Mouse (Mus musculus): ENCODE measurements around the gene Fry. TPM values are rescaled to one million over a fixed set of nuclear protein-coding genes. Genes with fewer than 3 reads are reported as not detected.
"Not testable (repeated sequence)": the region's sequence is repeated elsewhere in the genome, so short reads cannot be mapped to it uniquely, and the experiment has no call there.

Gene Fry
- polyA plus RNA-seq, 1 experiment from 2014 or later = 15.2 TPM

DNA sequence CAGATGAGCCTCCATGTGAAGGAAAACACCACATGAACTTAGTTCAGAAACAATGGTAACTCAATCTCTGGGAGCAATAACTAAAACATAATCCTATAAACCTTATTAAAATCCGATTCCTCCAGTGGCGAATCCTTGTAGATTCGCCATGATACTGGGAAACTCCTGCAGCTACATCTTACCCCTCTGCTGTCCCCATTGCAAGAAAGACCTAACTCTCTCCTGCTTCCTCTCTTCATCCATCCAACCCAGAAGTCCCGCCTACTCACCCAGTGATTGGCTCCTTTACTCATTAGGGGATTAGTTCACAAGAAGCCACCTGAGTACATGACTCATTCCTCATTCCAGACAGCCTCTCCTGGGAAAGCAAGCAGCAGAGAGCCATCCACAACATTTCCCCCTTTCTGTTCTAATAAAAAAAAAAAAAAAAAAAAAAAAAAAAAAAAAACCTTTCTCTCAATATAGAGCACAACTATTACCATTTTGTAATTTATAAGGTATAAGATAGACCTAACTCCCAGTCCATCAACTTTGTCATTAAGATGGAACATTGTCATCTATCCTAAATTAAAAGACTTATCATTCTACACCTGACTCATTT is 373.2 kb downstream of the Fry start:
- 86% methylated on average over 4 of the region's 4 CpGs for WGBS
- H3K4me2 ChIP-seq (replicated peaks; ENCODE audit: low read depth, low read length); H3K9ac ChIP-seq (replicated peaks; ENCODE audit: low read depth, low read length); H3K4me1 ChIP-seq (ENCODE audit: control insufficient read depth, insufficient read depth, low read length); ATAC-seq (ENCODE audit: insufficient number of reproducible peaks, insufficient read depth, low FRiP score, low read depth); H3K27ac ChIP-seq (ENCODE audit: low read length); H3K4me3 ChIP-seq (ENCODE audit: low read depth, low read length); H3K9me3 ChIP-seq (ENCODE audit: control insufficient read depth, low read depth, low read length); H3K27me3 ChIP-seq (ENCODE audit: control insufficient read depth, insufficient read depth, low read length); H3K36me3 ChIP-seq (ENCODE audit: control insufficient read depth, insufficient read depth, low read length): not testable (repeated sequence)

DNA sequence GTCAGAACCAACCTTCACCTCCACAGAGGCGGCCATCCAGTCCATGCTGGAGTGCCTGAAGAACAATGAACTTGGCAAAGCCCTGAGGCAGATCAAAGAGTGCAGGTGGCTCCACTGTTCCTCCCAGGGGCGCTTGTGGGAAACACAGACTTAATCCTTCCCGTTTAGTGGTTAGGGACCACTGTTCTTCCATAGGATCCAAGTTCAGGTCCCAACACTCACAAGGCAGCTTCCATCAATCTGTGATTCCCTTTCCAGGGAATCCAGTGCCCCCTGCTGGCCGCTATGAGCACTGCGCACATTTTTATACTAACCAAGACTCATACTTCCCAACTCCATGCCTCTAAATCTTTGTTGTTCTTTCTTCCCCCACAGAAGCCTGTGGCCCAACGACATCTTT is 377.3 kb downstream of the Fry start:
- Histone ChIP-seq H3K9me3 (ENCODE audit: control insufficient read depth, low read depth, low read length) (no peaks in the 10 kb centered on the region), H3K27ac (ENCODE audit: low read length) (no peak overlapping the region), H3K9ac (replicated peaks; ENCODE audit: low read depth, low read length) (no peak overlapping the region), H3K4me1 (ENCODE audit: control insufficient read depth, insufficient read depth, low read length) (no peaks in the 10 kb centered on the region), H3K36me3 (ENCODE audit: control insufficient read depth, insufficient read depth, low read length) (no peaks in the 10 kb centered on the region), H3K4me2 (replicated peaks; ENCODE audit: low read depth, low read length) (no peak overlapping the region), H3K4me3 (ENCODE audit: low read depth, low read length) (no peak overlapping the region), H3K27me3 (ENCODE audit: control insufficient read depth, insufficient read depth, low read length) (no peaks in the 10 kb centered on the region)
- 54% methylated on average over 6 of the region's 6 CpGs for WGBS
- no peak for ATAC-seq (ENCODE audit: insufficient number of reproducible peaks, insufficient read depth, low FRiP score, low read depth)

DNA sequence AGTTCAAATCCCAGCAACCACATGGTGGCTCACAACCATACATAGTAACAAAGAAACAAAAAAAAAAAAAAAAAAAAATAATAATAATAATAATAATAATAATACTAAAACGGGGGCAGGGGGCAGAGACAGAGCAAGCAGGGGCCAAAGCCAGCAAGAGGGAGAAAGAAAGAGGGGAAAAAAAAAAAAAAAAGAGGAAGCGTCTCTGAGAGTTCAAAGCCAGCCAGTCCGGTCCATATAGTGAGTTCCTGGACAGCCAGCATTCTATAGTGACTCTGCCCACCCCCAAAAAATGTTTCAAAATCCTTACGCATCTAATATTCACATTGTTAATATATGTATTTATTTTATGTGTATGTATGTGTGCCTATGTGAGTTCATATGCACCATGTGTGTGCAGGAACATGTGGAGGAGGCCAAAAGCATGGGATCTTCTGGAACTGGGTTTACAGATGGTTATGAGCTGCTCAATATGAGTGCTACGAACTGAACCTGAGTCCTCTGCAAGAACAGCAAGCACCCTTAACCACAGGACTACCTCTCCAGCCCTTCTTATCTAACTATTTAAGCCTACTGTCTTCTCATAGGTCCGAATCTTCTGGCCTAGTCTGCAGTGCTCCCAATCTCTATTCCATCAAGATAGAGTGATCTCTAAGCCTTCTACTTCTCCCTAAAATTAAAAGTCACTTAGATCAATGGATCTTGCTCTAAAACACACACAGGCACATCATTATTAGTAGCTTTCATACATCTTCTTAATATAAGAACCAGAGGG is 392.2 kb downstream of the Fry start:
- H3K4me1 ChIP-seq (ENCODE audit: control insufficient read depth, insufficient read depth, low read length) = no peaks in the 10 kb centered on the region
- no peaks in the 10 kb centered on the region for H3K36me3 ChIP-seq (ENCODE audit: control insufficient read depth, insufficient read depth, low read length)
- no peak overlapping the region for H3K9ac ChIP-seq (replicated peaks; ENCODE audit: low read depth, low read length)
- no peak overlapping the region for H3K27ac ChIP-seq (ENCODE audit: low read length)
- 80% methylated on average over 6 of the region's 6 CpGs for WGBS
- H3K4me3 ChIP-seq (ENCODE audit: low read depth, low read length) = no peak overlapping the region
- ATAC-seq (ENCODE audit: insufficient number of reproducible peaks, insufficient read depth, low FRiP score, low read depth) = no peak
- no peak overlapping the region for H3K4me2 ChIP-seq (replicated peaks; ENCODE audit: low read depth, low read length)
- no peaks in the 10 kb centered on the region for H3K27me3 ChIP-seq (ENCODE audit: control insufficient read depth, insufficient read depth, low read length)
- H3K9me3 ChIP-seq (ENCODE audit: control insufficient read depth, low read depth, low read length) = no peaks in the 10 kb centered on the region

DNA sequence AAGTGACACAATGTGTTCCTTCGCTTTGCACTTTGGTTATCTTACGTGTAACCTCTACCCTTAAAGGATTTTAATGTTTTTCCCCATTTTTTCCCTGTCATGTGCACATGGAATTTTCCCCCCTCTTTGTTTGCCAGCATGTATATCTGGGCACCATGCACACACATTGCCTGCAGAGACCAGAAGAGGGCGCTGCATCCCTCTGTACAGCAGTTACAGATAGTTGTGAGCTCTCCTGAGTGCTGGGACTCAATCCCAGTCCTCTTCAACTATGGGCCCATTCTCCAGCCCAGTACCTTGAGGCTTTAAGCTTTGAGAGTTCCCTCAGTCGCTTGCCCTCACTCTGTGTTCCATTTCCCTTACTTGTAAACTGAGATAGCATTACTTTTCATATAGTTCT is 394.8 kb downstream of the Fry start:
- Histone ChIP-seq H3K4me1 (ENCODE audit: control insufficient read depth, insufficient read depth, low read length) (no peaks in the 10 kb centered on the region), H3K4me3 (ENCODE audit: low read depth, low read length) (no peak overlapping the region), H3K9me3 (ENCODE audit: control insufficient read depth, low read depth, low read length) (no peaks in the 10 kb centered on the region), H3K9ac (replicated peaks; ENCODE audit: low read depth, low read length) (no peak overlapping the region), H3K36me3 (ENCODE audit: control insufficient read depth, insufficient read depth, low read length) (no peaks in the 10 kb centered on the region), H3K27ac (ENCODE audit: low read length) (no peak overlapping the region), H3K27me3 (ENCODE audit: control insufficient read depth, insufficient read depth, low read length) (no peaks in the 10 kb centered on the region), H3K4me2 (replicated peaks; ENCODE audit: low read depth, low read length) (no peak overlapping the region)
- 74% methylated on average over 4 of the region's 4 CpGs for WGBS
- ATAC-seq (ENCODE audit: insufficient number of reproducible peaks, insufficient read depth, low FRiP score, low read depth) = no peak

DNA sequence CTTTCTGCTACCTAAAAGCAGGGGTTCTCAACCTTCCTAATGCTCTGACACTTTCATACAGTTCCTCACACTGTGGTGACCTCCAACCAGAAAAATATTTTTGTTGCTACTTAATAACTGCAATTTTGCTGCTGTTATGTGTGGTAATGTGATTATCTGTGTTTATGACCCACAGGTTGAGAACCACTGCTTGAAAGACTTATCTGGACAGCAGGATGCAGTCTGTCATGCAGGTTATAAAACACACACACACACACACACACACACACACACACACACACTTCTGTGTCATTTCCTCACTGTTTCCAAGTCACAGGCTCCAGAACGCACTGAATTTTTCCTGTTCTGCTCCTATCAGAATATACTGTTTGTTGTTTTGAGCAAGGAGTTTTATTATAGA is 395.6 kb downstream of the Fry start:
- WGBS = 86% methylated on average over 1 of the region's 1 CpGs
- ATAC-seq (ENCODE audit: insufficient number of reproducible peaks, insufficient read depth, low FRiP score, low read depth) = no peak

DNA sequence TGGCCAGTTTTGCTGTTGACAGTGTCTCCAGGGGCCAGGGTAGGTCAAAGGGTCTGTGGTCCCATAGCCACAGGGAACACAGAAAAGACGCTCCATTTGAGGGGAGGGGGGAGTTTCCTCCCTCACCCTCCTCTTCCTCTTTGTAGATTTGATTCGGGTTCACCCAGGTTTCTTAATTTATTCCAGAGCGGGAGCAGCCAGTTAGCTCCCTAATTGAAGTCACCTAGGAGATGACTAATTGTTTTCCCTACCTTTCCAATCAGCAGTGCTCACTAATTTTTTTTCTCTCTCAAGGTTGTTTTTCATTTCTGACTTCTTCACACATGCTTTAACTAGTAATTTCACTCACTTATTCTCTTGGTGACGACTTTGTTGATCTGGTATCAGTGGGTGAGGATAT is 399.6 kb downstream of the Fry start, which contains the start of gene Zar1l:
Zar1l (minus strand) TSS at position 101 of the 400 bp plus-strand sequence.
- ATAC-seq (ENCODE audit: insufficient number of reproducible peaks, insufficient read depth, low FRiP score, low read depth) = no peak
- no peaks in the 10 kb centered on the region for H3K9me3 ChIP-seq (ENCODE audit: control insufficient read depth, low read depth, low read length)
- H3K4me2 ChIP-seq (replicated peaks; ENCODE audit: low read depth, low read length) = no peak within 1 kb of the TSS
- H3K27me3 ChIP-seq (ENCODE audit: control insufficient read depth, insufficient read depth, low read length) = no peaks in the 10 kb centered on the region
- 66% methylated on average over 4 of the region's 4 CpGs for WGBS
- no peak within 1 kb of the TSS for H3K4me3 ChIP-seq (ENCODE audit: low read depth, low read length)
- no peak within 1 kb of the TSS for H3K27ac ChIP-seq (ENCODE audit: low read length)
- 0 out of 2 replicates have a peak, but pooled peaks cover 2% of the 10 kb centered on the region for H3K4me1 ChIP-seq (ENCODE audit: control insufficient read depth, insufficient read depth, low read length)
- no peaks in the 10 kb centered on the region for H3K36me3 ChIP-seq (ENCODE audit: control insufficient read depth, insufficient read depth, low read length)
- no peak within 1 kb of the TSS for H3K9ac ChIP-seq (replicated peaks; ENCODE audit: low read depth, low read length)

More for the DNA sequence above, 395.6 kb downstream of the Fry start:
- H3K4me2 ChIP-seq (replicated peaks; ENCODE audit: low read depth, low read length) = no peak overlapping the region
- no peak overlapping the region for H3K27ac ChIP-seq (ENCODE audit: low read length)
- no peak overlapping the region for H3K9ac ChIP-seq (replicated peaks; ENCODE audit: low read depth, low read length)
- no peaks in the 10 kb centered on the region for H3K4me1 ChIP-seq (ENCODE audit: control insufficient read depth, insufficient read depth, low read length)
- H3K9me3 ChIP-seq (ENCODE audit: control insufficient read depth, low read depth, low read length) = no peaks in the 10 kb centered on the region
- no peak overlapping the region for H3K4me3 ChIP-seq (ENCODE audit: low read depth, low read length)
- H3K27me3 ChIP-seq (ENCODE audit: control insufficient read depth, insufficient read depth, low read length) = no peaks in the 10 kb centered on the region
- H3K36me3 ChIP-seq (ENCODE audit: control insufficient read depth, insufficient read depth, low read length) = no peaks in the 10 kb centered on the region

DNA sequence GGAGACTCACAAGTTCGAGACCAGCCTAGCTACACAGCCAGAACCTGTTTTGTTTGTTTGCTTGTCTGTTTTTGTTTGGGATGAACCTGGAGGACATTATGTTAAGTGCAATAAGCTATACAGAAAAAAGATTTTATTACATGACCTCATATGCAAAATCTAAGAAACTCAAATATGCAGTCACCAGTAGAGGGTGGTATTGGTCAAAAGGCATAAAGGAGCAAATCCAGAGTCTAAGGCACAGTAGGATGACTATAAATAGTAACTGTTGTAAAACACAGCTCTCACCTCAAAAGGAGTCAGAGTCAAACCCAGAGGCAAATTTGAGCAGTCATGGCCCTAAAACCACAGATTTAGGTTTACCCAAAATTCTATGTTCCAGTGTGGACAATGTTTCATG is 401.1 kb downstream of the Fry start:
- Histone ChIP-seq H3K4me2 (replicated peaks; ENCODE audit: low read depth, low read length) (no peak overlapping the region), H3K27ac (ENCODE audit: low read length) (no peak overlapping the region), H3K9ac (replicated peaks; ENCODE audit: low read depth, low read length) (no peak overlapping the region), H3K27me3 (ENCODE audit: control insufficient read depth, insufficient read depth, low read length) (no peaks in the 10 kb centered on the region), H3K4me3 (ENCODE audit: low read depth, low read length) (no peak overlapping the region), H3K36me3 (ENCODE audit: control insufficient read depth, insufficient read depth, low read length) (no peaks in the 10 kb centered on the region), H3K9me3 (ENCODE audit: control insufficient read depth, low read depth, low read length) (no peaks in the 10 kb centered on the region), H3K4me1 (ENCODE audit: control insufficient read depth, insufficient read depth, low read length) (0 out of 2 replicates have a peak, but pooled peaks cover 4% of the 10 kb centered on the region)
- 83% methylated on average over 1 of the region's 1 CpGs for WGBS
- no peak for ATAC-seq (ENCODE audit: insufficient number of reproducible peaks, insufficient read depth, low FRiP score, low read depth)

DNA sequence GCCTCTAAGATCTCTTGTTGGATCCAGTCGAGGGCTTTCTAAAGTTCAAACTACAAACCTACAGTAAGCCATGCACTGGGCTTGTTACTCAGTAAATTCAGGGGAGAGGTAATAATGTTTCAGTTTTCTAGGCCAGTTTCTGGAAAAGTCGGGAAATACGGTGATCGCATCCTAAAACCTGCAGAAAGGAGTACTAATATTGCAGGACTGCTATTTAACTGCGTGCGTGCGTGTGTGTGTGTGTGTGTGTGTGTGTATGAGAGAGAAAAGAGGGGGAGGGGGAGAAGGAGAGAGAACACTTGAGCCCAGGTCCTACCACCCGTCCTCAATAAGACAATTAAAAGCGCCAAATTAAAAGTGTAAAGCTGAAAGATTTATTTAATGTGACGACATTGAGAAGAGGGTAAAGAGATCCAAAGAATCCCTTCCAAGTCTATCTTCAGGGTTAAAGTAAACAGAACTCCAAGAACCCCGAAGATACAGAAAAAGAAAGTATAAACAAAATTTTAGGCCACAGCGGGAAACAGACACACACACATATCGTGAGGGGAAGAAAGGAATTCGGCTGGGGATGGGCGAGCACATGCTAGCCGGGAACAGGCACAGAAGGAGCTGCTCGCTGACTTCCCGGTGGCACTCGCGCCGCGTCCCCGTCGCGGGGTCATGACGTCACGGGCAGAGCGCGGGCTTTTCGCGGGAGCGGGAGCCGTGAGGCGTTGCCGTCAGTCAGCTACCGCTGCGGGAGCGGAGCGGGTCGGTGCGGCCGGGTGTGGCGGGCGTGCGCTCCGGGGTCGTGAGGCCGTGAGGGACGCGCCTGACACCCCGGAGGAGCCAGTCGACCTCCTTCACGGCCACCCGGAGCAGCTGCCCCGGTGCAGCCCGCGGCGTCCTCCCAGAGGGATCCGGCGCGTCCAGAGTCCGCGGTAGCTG is 403.8 kb downstream of the Fry start, which contains the start of gene Brca2:
Brca2 (plus strand) TSS at position 694 of the 930 bp plus-strand sequence.
- H3K36me3 ChIP-seq (ENCODE audit: control insufficient read depth, insufficient read depth, low read length) = no peaks in the 10 kb centered on the region
- no peaks in the 10 kb centered on the region for H3K9me3 ChIP-seq (ENCODE audit: control insufficient read depth, low read depth, low read length)
- H3K9ac ChIP-seq (replicated peaks; ENCODE audit: low read depth, low read length) = peak within 1 kb of the TSS; percentile 88
- peak within 1 kb of the TSS; percentile 89 for H3K27ac ChIP-seq (ENCODE audit: low read length)
- peak; percentile 91 for ATAC-seq (ENCODE audit: insufficient number of reproducible peaks, insufficient read depth, low FRiP score, low read depth)
- H3K4me3 ChIP-seq (ENCODE audit: low read depth, low read length) = peak within 1 kb of the TSS; percentile 79
- no peaks in the 10 kb centered on the region for H3K27me3 ChIP-seq (ENCODE audit: control insufficient read depth, insufficient read depth, low read length)
- peak within 1 kb of the TSS; percentile 56 for H3K4me2 ChIP-seq (replicated peaks; ENCODE audit: low read depth, low read length)
- 0 out of 2 replicates have a peak, but pooled peaks cover 4% of the 10 kb centered on the region for H3K4me1 ChIP-seq (ENCODE audit: control insufficient read depth, insufficient read depth, low read length)
- 5% methylated on average over 63 of the region's 63 CpGs for WGBS

Data from stomach, embryonic 14.5 days (tissue).